Mouse (Mus musculus) lung, postnatal 0 days (tissue): Measurements from ENCODE around the gene Pigt. TPM values are rescaled to one million over a fixed set of nuclear protein-coding genes. Genes with fewer than 3 reads are reported as not detected.

ENCODE experiments used
- ATAC-seq: fragments of 200-750 bp; cut with Nextera tagmentation; 2 replicates; pipeline ENCODE4 v1.8.0; 2017; ENCODE audit warnings: moderate library complexity
- DNase-seq: peaks from one replicate; pipeline ENCODE4 v3.0.0-alpha.2; 2016; ENCODE audit warnings: low spot score
- H3K27ac ChIP-seq: fragments of 300-500 bp; sonication (generic); 2 replicates; pipeline ENCODE4 v1.5.1; 2014; ENCODE audit warnings: antibody characterized with exemption, mild to moderate bottlenecking, low read length, mixed read lengths
- H3K27me3 ChIP-seq: fragments of 300-500 bp; sonication (generic); replicated peaks from 2 replicates; pipeline ENCODE4 v1.6.1; 2014; ENCODE audit warnings: low read length, mixed read lengths; ENCODE audit not compliant: insufficient read depth
- H3K36me3 ChIP-seq: fragments of 300-500 bp; sonication (generic); 2 replicates; pipeline ENCODE4 v1.6.1; 2014; ENCODE audit warnings: low read length, mixed read lengths; ENCODE audit not compliant: insufficient read depth
- H3K4me1 ChIP-seq: fragments of 300-500 bp; sonication (generic); 2 replicates; pipeline ENCODE4 v1.6.1; 2014; ENCODE audit warnings: antibody characterized with exemption, low read depth, low read length, mixed read lengths; ENCODE audit not compliant: insufficient read depth
- H3K4me2 ChIP-seq: fragments of 300-500 bp; sonication (generic); replicated peaks from 2 replicates; pipeline ENCODE4 v1.6.1; 2014; ENCODE audit warnings: low read depth, mild to moderate bottlenecking, low read length, moderate library complexity, mixed read lengths
- H3K4me3 ChIP-seq: fragments of 300-500 bp; sonication (generic); 2 replicates; pipeline ENCODE4 v1.5.1; 2014; ENCODE audit warnings: low read depth, low read length
- H3K9ac ChIP-seq: fragments of 300-500 bp; sonication (generic); replicated peaks from 2 replicates; pipeline ENCODE4 v1.6.1; 2014; ENCODE audit warnings: low read depth, mild to moderate bottlenecking
- H3K9me3 ChIP-seq: fragments of 300-500 bp; sonication (generic); 2 replicates; pipeline ENCODE4 v1.6.1; 2016; ENCODE audit warnings: low read length, mixed read lengths
- CTCF ChIP-seq: IDR thresholded peaks from 2 replicates; pipeline ENCODE4 v1.5.1; 2016; ENCODE audit warnings: antibody characterized with exemption, mild to moderate bottlenecking
- EP300 ChIP-seq: IDR thresholded peaks from 2 replicates; pipeline ENCODE4 v1.6.1; 2016; ENCODE audit warnings: antibody characterized with exemption, mild to moderate bottlenecking, control low read depth
- WGBS: fragments of 180-500 bp; shearing (Covaris S2); extraction: QIAGEN DNeasy Blood & Tissue Kit; methylation state at CpG from one replicate; pipeline ENCODE4 v1.1.7; 2014; 5-methylcytosine and 5-hydroxymethylcytosine counted together
- polyA plus RNA-seq: library from polyadenylated mRNA; unstranded; fragments of >200 nt; fragmentation: Nextera tagmentation; extraction: Ambion mirVana; gene quantifications from 2 replicates; pipeline ENCODE4 v1.2.1, GENCODE M21; 2015

Pigt gene
- polyA plus RNA-seq = 45.5 and 54.8 TPM in 2 replicates

- 4% methylated on average over 43 of the region's 43 CpGs for WGBS
Observed at GRCm38 (mm10) chr2:164496847-164497690, at the start of gene Pigt. Pigt (plus strand) TSS chr2:164497520.

GRCm38 (mm10) chr2:164448140-164448539 is 49.2 kb upstream of the Pigt start:
- no peak for DNase-seq
- no peak for ATAC-seq
- peaks cover 23% of the 10 kb centered on the region; the same call in 1 of the 2 replicates for H3K4me1 ChIP-seq
- H3K27ac ChIP-seq = no peak overlapping the region
- no peaks in the 10 kb centered on the region for H3K36me3 ChIP-seq
- no peaks in the 10 kb centered on the region for H3K27me3 ChIP-seq
- TF ChIP-seq CTCF (no peak), EP300 (no peak)
- WGBS = 100% methylated on average over 1 of the region's 1 CpGs
- no peak overlapping the region for H3K4me3 ChIP-seq
- H3K9ac ChIP-seq = no peak overlapping the region
- H3K9me3 ChIP-seq = no peaks in the 10 kb centered on the region
- no peak overlapping the region for H3K4me2 ChIP-seq

More at GRCm38 (mm10) chr2:164496847-164497690, at the start of gene Pigt:
- Histone ChIP-seq H3K9ac (peak within 1 kb of the TSS; percentile 64), H3K36me3 (0 out of 2 replicates have a peak, but pooled peaks cover 5% of the 10 kb centered on the region), H3K27ac (peak within 1 kb of the TSS; percentile 59; the same call in 1 of the 2 replicates), H3K4me1 (peaks cover 9% of the 10 kb centered on the region; the same call in 1 of the 2 replicates), H3K27me3 (no peaks in the 10 kb centered on the region), H3K4me2 (peak within 1 kb of the TSS; percentile 81), H3K4me3 (peak within 1 kb of the TSS; percentile 78), H3K9me3 (no peaks in the 10 kb centered on the region)
- ATAC-seq (peak; percentile 98), DNase-seq (peak; percentile 91)
- TF ChIP-seq EP300 (peak; percentile 44; the same call in 1 of the 2 replicates), CTCF (0 out of 2 replicates have a peak, but pooled peaks have one; percentile 6)

GRCm38 (mm10) chr2:164448921-164449320 is 48.4 kb upstream of the Pigt start:
- H3K4me1 ChIP-seq = peaks cover 21% of the 10 kb centered on the region; the same call in 1 of the 2 replicates
- no peak overlapping the region for H3K4me2 ChIP-seq
- no peak overlapping the region for H3K4me3 ChIP-seq
- H3K36me3 ChIP-seq = no peaks in the 10 kb centered on the region
- whole genome bisulfite sequencing = 51% methylated on average over 5 of the region's 5 CpGs
- peak overlapping the region; percentile 81 for H3K27ac ChIP-seq
- no peaks in the 10 kb centered on the region for H3K27me3 ChIP-seq
- no peak for DNase-seq
- H3K9me3 ChIP-seq = no peaks in the 10 kb centered on the region
- H3K9ac ChIP-seq = no peak overlapping the region
- TF ChIP-seq CTCF = no peak
- peak; percentile 13; the same call in 1 of the 2 replicates for TF ChIP-seq EP300
- ATAC-seq = peak; percentile 42

- H3K9ac ChIP-seq = no peak overlapping the region
- 50% methylated on average over 14 of the region's 14 CpGs for WGBS
- no peak overlapping the region for H3K4me2 ChIP-seq
- peak; percentile 71 for DNase-seq
- peaks cover 23% of the 10 kb centered on the region; the same call in 1 of the 2 replicates for H3K4me1 ChIP-seq
- peak; percentile 78 for ATAC-seq
- no peaks in the 10 kb centered on the region for H3K9me3 ChIP-seq
- no peak overlapping the region for H3K4me3 ChIP-seq
- no peaks in the 10 kb centered on the region for H3K36me3 ChIP-seq
- peak overlapping the region; percentile 81 for H3K27ac ChIP-seq
- TF ChIP-seq EP300 (peak; percentile 43; the same call in 1 of the 2 replicates), CTCF (no peak)
- no peaks in the 10 kb centered on the region for H3K27me3 ChIP-seq
Observed at GRCm38 (mm10) chr2:164449341-164450042, 47.8 kb upstream of the Pigt start.

GRCm38 (mm10) chr2:164452000-164452676 is 45.2 kb upstream of the Pigt start:
- Histone ChIP-seq H3K4me3 (no peak overlapping the region), H3K9me3 (no peaks in the 10 kb centered on the region), H3K27ac (no peak overlapping the region; the same call in 1 of the 2 replicates), H3K9ac (no peak overlapping the region), H3K4me1 (peaks cover 45% of the 10 kb centered on the region), H3K27me3 (no peaks in the 10 kb centered on the region), H3K36me3 (no peaks in the 10 kb centered on the region), H3K4me2 (no peak overlapping the region)
- WGBS = 28% methylated on average over 12 of the region's 13 CpGs
- TF ChIP-seq EP300 (no peak), CTCF (peak; percentile 40)
- DNase-seq (no peak), ATAC-seq (no peak)
